Mouse (Mus musculus): ENCODE data around the gene Utf1.

- TF ChIP-seq CTCF (IDR thresholded peaks at IDR 0.05; ENCODE audit: borderline replicate concordance, insufficient read depth, low read depth, low read length) (no peak), POLR2A (IDR thresholded peaks at IDR 0.05; ENCODE audit: borderline replicate concordance, insufficient read depth, low read length) (no peak)
These were observed 37.2 kb downstream of the Utf1 start for GRCm38 (mm10) chr7:139980778-139981177.
